Mouse (Mus musculus): ENCODE measurements around the gene Kif2a. TPM values are rescaled to one million over a fixed set of nuclear protein-coding genes. Genes with fewer than 3 reads are reported as not detected.

Gene Kif2a
- 67.8 TPM for polyA plus RNA-seq (2014; fragmentation: Illumina TruSeq; extraction: RNeasy Lipid Tissue Mini Kit (QIAGEN cat#74804); ENCODE audit: low read depth, low replicate concordance)

GRCm38 (mm10) chr13:107021461-107022265 is at the start of gene Kif2a:
TSS of gene Kif2a (minus strand) at chr13:107022126.

GRCm38 (mm10) chr13:106946594-106947540 is 75.1 kb downstream of the Kif2a start, which contains the start of gene Dimt1:
TSS of gene Dimt1 (plus strand) at chr13:106947127.

GRCm38 (mm10) chr13:106936256-106937137 is 85.4 kb downstream of the Kif2a start, which contains the start of gene Ipo11:
TSS of gene Ipo11 (minus strand) at chr13:106936958.

Other genes with a start within 250 kb of the Kif2a start
- gene Ipo11, start 85.2 kb downstream of the Kif2a start, polyA plus RNA-seq (2014; fragmentation: Illumina TruSeq; extraction: RNeasy Lipid Tissue Mini Kit (QIAGEN cat#74804); ENCODE audit: low read depth, low replicate concordance): 118 TPM
- gene Dimt1, start 75.0 kb downstream of the Kif2a start, polyA plus RNA-seq (2014; fragmentation: Illumina TruSeq; extraction: RNeasy Lipid Tissue Mini Kit (QIAGEN cat#74804); ENCODE audit: low read depth, low replicate concordance): 17.4 TPM